Mouse (Mus musculus) limb, embryonic 15.5 days (tissue): ENCODE data around the gene Atpaf2. TPM values are rescaled to one million over a fixed set of nuclear protein-coding genes. Genes with fewer than 3 reads are reported as not detected.

Experiments
- ATAC-seq: fragments of 200-750 bp; cut with Nextera tagmentation; 2 replicates; pipeline ENCODE4 v1.8.0; 2017; ENCODE audit warnings: low read depth, moderate TSS enrichment; ENCODE audit not compliant: insufficient number of reproducible peaks, low FRiP score, low TSS enrichment
- H3K27ac ChIP-seq: fragments of 300-500 bp; sonication (generic); 2 replicates; pipeline ENCODE4 v1.5.1; 2015; ENCODE audit warnings: moderate library complexity, mild to moderate bottlenecking, inconsistent platforms
- H3K27me3 ChIP-seq: fragments of 300-500 bp; sonication (generic); 2 replicates; pipeline ENCODE4 v1.6.1; 2015; ENCODE audit warnings: inconsistent platforms
- H3K36me3 ChIP-seq: fragments of 300-500 bp; sonication (generic); 2 replicates; pipeline ENCODE4 v1.6.1; 2015; ENCODE audit warnings: inconsistent platforms
- H3K4me1 ChIP-seq: fragments of 300-500 bp; sonication (generic); 2 replicates; pipeline ENCODE4 v1.6.1; 2015; ENCODE audit warnings: inconsistent platforms
- H3K4me2 ChIP-seq: fragments of 300-500 bp; sonication (generic); 2 replicates; pipeline ENCODE4 v1.6.1; 2015; ENCODE audit warnings: mild to moderate bottlenecking, inconsistent platforms
- H3K4me3 ChIP-seq: fragments of 300-500 bp; sonication (generic); 2 replicates; pipeline ENCODE4 v1.5.1; 2015; ENCODE audit warnings: mild to moderate bottlenecking, inconsistent platforms
- H3K9ac ChIP-seq: fragments of 300-500 bp; sonication (generic); 2 replicates; pipeline ENCODE4 v1.6.1; 2015; ENCODE audit warnings: inconsistent platforms
- H3K9me3 ChIP-seq: fragments of 300-500 bp; sonication (generic); 2 replicates; pipeline ENCODE4 v1.6.1; 2016; ENCODE audit warnings: inconsistent platforms
- WGBS: fragments of 180-500 bp; shearing (Covaris S2); methylation state at CpG from one replicate; pipeline ENCODE4 v1.1.7; 2015; 5-methylcytosine and 5-hydroxymethylcytosine counted together
- polyA plus RNA-seq: library from polyadenylated mRNA; unstranded; fragments of >200 nt; fragmentation: Nextera tagmentation; extraction: Ambion mirVana; gene quantifications from 2 replicates; pipeline ENCODE4 v1.2.1, GENCODE M21; 2015

The Atpaf2 gene
- polyA plus RNA-seq, 1 experiment from 2014 or later = 52.4 TPM

DNA sequence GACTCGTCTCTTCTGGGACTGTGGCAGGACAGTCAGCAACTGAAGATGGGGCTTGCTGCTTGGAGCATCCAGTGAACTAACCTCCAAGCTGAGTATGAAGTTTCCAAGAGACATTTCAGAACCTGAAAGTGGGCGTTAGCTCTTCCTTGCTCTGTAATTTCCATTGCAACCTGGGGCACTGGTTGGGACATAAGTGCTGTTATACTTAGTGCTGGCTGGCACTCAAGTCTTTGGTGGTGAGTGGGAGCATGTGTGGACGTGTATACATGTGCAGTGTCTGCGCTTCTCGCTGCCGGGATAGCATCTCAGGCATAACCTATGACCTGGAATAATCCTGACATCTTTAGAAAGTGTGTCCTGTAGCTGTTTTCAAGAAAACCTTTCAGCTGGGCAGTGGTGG, 26.9 kb downstream of the Atpaf2 start:
- H3K27ac ChIP-seq = no peak overlapping the region
- H3K9ac ChIP-seq = no peak overlapping the region
- no peaks in the 10 kb centered on the region for H3K9me3 ChIP-seq
- no peaks in the 10 kb centered on the region for H3K4me1 ChIP-seq
- no peaks in the 10 kb centered on the region for H3K36me3 ChIP-seq
- no peak for ATAC-seq
- H3K27me3 ChIP-seq = no peaks in the 10 kb centered on the region
- no peak overlapping the region for H3K4me2 ChIP-seq
- H3K4me3 ChIP-seq = no peak overlapping the region
- WGBS = 82% methylated on average over 6 of the region's 6 CpGs

DNA sequence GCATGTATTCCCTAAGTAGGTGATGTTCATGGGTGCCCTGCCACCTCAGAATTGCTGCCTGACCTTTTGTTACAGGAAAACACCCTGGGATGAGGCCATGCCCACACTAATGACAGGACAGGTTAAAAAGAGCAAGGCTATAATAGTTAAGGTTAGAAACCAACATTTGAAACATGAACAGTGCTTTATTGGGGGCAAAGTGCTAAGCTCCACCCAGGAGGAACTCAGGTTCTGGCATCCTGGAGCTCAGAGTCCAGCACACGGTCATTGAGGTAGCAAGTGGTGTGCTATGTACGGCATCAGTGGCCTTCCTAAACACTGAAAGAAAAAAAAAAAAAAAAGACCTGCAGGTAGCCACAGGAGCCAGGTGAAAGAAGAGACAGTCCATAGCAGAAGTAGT, 30.3 kb downstream of the Atpaf2 start:
- no peak for ATAC-seq
- WGBS = 81% methylated on average over 2 of the region's 2 CpGs
- H3K9me3 ChIP-seq = no peaks in the 10 kb centered on the region

GRCm38 (mm10) chr11:60385946-60386345, 32.3 kb downstream of the Atpaf2 start:
- Histone ChIP-seq H3K27me3 (no peaks in the 10 kb centered on the region), H3K9me3 (no peaks in the 10 kb centered on the region), H3K4me2 (no peak overlapping the region), H3K4me1 (peaks cover 7% of the 10 kb centered on the region; the same call in 1 of the 2 replicates), H3K9ac (no peak overlapping the region), H3K27ac (no peak overlapping the region), H3K36me3 (no peaks in the 10 kb centered on the region), H3K4me3 (no peak overlapping the region)
- ATAC-seq = no peak
- 83% methylated on average over 5 of the region's 5 CpGs for WGBS

More for the DNA sequence above, 30.3 kb downstream of the Atpaf2 start:
- Histone ChIP-seq H3K27me3 (no peaks in the 10 kb centered on the region), H3K4me3 (no peak overlapping the region), H3K4me1 (peaks cover 7% of the 10 kb centered on the region; the same call in 1 of the 2 replicates), H3K4me2 (no peak overlapping the region), H3K36me3 (no peaks in the 10 kb centered on the region), H3K9ac (no peak overlapping the region), H3K27ac (no peak overlapping the region)

GRCm38 (mm10) chr11:60384762-60385421, 33.4 kb downstream of the Atpaf2 start:
- WGBS = 11% methylated on average over 16 of the region's 16 CpGs
- H3K4me2 ChIP-seq = 0 out of 2 replicates have a peak overlapping the region, but pooled peaks have one; percentile 4
- H3K4me1 ChIP-seq = peaks cover 7% of the 10 kb centered on the region; the same call in 1 of the 2 replicates
- H3K27me3 ChIP-seq = no peaks in the 10 kb centered on the region
- no peak for ATAC-seq
- H3K27ac ChIP-seq = no peak overlapping the region
- no peak overlapping the region for H3K9ac ChIP-seq
- no peaks in the 10 kb centered on the region for H3K9me3 ChIP-seq
- no peaks in the 10 kb centered on the region for H3K36me3 ChIP-seq
- H3K4me3 ChIP-seq = no peak overlapping the region

- 90% methylated on average over 6 of the region's 6 CpGs for WGBS
- Histone ChIP-seq H3K4me1 (peaks cover 7% of the 10 kb centered on the region; the same call in 1 of the 2 replicates), H3K9me3 (no peaks in the 10 kb centered on the region), H3K4me2 (no peak overlapping the region), H3K36me3 (no peaks in the 10 kb centered on the region), H3K4me3 (no peak overlapping the region), H3K27me3 (no peaks in the 10 kb centered on the region), H3K27ac (no peak overlapping the region), H3K9ac (no peak overlapping the region)
- no peak for ATAC-seq
These were observed 34.7 kb downstream of the Atpaf2 start for GRCm38 (mm10) chr11:60383518-60383917.

GRCm38 (mm10) chr11:60374481-60374880, 43.8 kb downstream of the Atpaf2 start:
- 59% methylated on average over 6 of the region's 6 CpGs for WGBS
- Histone ChIP-seq H3K27ac (no peak overlapping the region), H3K4me3 (no peak overlapping the region), H3K4me2 (no peak overlapping the region), H3K9me3 (no peaks in the 10 kb centered on the region), H3K4me1 (0 out of 2 replicates have a peak, but pooled peaks cover under 1% of the 10 kb centered on the region), H3K27me3 (no peaks in the 10 kb centered on the region), H3K36me3 (no peaks in the 10 kb centered on the region), H3K9ac (no peak overlapping the region)
- no peak for ATAC-seq

DNA sequence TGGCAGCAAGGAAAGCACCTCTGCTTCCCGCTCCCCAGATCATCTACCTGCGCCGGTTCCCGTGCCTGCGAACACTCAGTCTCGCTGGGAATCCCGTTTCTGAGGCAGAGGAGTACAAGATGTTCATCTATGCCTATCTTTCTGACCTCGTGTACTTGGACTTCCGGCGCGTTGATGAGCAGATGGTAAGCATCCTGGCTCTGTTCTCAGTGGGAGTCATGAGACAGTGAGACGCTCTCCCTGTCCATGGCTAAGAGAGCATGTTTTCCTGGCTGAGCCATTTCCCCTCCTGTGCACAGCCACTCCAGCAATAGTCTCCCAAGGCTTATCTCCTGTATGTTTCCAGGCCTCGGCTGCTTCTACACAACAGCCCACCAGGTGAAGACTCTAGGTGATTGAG, 47.8 kb downstream of the Atpaf2 start:
- Histone ChIP-seq H3K27me3 (no peaks in the 10 kb centered on the region), H3K4me1 (peaks cover 19% of the 10 kb centered on the region), H3K9ac (no peak overlapping the region), H3K36me3 (no peaks in the 10 kb centered on the region), H3K9me3 (no peaks in the 10 kb centered on the region), H3K4me3 (no peak overlapping the region), H3K4me2 (no peak overlapping the region), H3K27ac (no peak overlapping the region)
- no peak for ATAC-seq
- whole genome bisulfite sequencing = 86% methylated on average over 13 of the region's 13 CpGs

DNA sequence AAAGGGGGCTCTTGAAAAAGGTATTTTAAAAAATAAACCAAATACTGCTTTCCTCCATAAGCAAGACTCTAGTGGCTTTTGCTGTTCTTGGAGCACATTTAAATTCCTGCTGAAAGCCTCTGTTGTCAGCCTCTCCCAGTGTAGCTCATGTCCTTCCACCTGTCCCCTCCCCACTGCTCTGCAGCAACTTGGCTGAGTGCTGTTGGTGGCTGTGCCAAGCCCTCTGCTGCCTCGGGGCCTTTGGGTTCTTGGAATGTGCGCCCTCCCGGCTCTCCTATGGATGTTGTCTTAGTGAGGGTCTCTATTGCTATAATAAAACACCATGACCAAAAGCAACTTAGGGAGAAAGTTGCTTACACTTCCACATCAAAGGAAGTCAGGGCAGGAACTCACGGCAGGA, 48.8 kb downstream of the Atpaf2 start:
- no peak for ATAC-seq
- WGBS = 29% methylated on average over 4 of the region's 4 CpGs

DNA sequence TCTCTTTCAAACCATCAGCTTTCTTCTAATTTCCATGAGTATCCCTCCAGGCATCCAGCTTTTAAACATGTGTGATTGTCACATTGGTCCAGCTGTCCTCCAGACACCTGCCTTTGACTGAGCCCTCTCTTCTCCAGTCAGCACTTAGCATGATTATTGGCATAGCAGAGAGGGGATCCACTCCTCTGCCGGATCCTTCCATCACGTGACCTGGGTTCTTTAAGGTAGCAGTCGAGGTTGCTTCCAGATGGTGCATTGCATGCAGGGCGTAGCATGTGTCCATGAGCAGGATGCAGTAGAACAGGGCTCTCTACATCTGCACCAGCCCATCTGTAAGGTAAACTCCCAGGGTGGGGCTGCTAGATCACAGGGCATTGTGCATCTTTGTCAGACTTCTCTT, 49.3 kb downstream of the Atpaf2 start:
- no peaks in the 10 kb centered on the region for H3K9me3 ChIP-seq
- H3K9ac ChIP-seq = no peak overlapping the region
- no peak for ATAC-seq
- H3K4me1 ChIP-seq = peaks cover 19% of the 10 kb centered on the region
- H3K27me3 ChIP-seq = no peaks in the 10 kb centered on the region
- no peak overlapping the region for H3K4me3 ChIP-seq
- H3K36me3 ChIP-seq = no peaks in the 10 kb centered on the region
- WGBS = 52% methylated on average over 4 of the region's 4 CpGs
- no peak overlapping the region for H3K4me2 ChIP-seq
- no peak overlapping the region for H3K27ac ChIP-seq

More for the DNA sequence above, 48.8 kb downstream of the Atpaf2 start:
- H3K9ac ChIP-seq = no peak overlapping the region
- no peaks in the 10 kb centered on the region for H3K27me3 ChIP-seq
- H3K4me2 ChIP-seq = no peak overlapping the region
- no peaks in the 10 kb centered on the region for H3K9me3 ChIP-seq
- H3K4me1 ChIP-seq = peaks cover 19% of the 10 kb centered on the region
- H3K27ac ChIP-seq = no peak overlapping the region; the same call in 1 of the 2 replicates
- H3K36me3 ChIP-seq = no peaks in the 10 kb centered on the region
- no peak overlapping the region for H3K4me3 ChIP-seq

GRCm38 (mm10) chr11:60367256-60367655, 51.0 kb downstream of the Atpaf2 start:
- no peaks in the 10 kb centered on the region for H3K9me3 ChIP-seq
- WGBS = 66% methylated on average over 3 of the region's 3 CpGs
- peaks cover 19% of the 10 kb centered on the region for H3K4me1 ChIP-seq
- H3K27ac ChIP-seq = 0 out of 2 replicates have a peak overlapping the region, but pooled peaks have one; percentile 82
- no peak overlapping the region for H3K4me3 ChIP-seq
- H3K9ac ChIP-seq = no peak overlapping the region
- no peak for ATAC-seq
- no peaks in the 10 kb centered on the region for H3K27me3 ChIP-seq
- no peaks in the 10 kb centered on the region for H3K36me3 ChIP-seq
- no peak overlapping the region for H3K4me2 ChIP-seq

GRCm38 (mm10) chr11:60366239-60367019, 51.8 kb downstream of the Atpaf2 start:
- H3K27me3 ChIP-seq = no peaks in the 10 kb centered on the region
- peak; percentile 67 for ATAC-seq
- peak overlapping the region; percentile 82 for H3K27ac ChIP-seq
- no peak overlapping the region for H3K9ac ChIP-seq
- no peaks in the 10 kb centered on the region for H3K36me3 ChIP-seq
- H3K4me1 ChIP-seq = peaks cover 19% of the 10 kb centered on the region
- H3K9me3 ChIP-seq = no peaks in the 10 kb centered on the region
- peak overlapping the region; percentile 8; the same call in 1 of the 2 replicates for H3K4me2 ChIP-seq
- 15% methylated on average over 16 of the region's 16 CpGs for WGBS
- H3K4me3 ChIP-seq = no peak overlapping the region

GRCm38 (mm10) chr11:60360631-60361201, 57.5 kb downstream of the Atpaf2 start:
- Histone ChIP-seq H3K27me3 (no peaks in the 10 kb centered on the region), H3K9ac (no peak overlapping the region), H3K4me3 (no peak overlapping the region), H3K36me3 (no peaks in the 10 kb centered on the region), H3K27ac (no peak overlapping the region; the same call in 1 of the 2 replicates), H3K9me3 (no peaks in the 10 kb centered on the region), H3K4me1 (peaks cover 5% of the 10 kb centered on the region; the same call in 1 of the 2 replicates), H3K4me2 (no peak overlapping the region)
- ATAC-seq = no peak
- WGBS = 74% methylated on average over 5 of the region's 5 CpGs
